Mouse (Mus musculus) liver, adult 2 months (tissue): ENCODE data around the gene Gpr161. TPM values are rescaled to one million over a fixed set of nuclear protein-coding genes. Genes with fewer than 3 reads are reported as not detected.
A peak's percentile ranks its signal among the peaks of the same experiment; 100 is the strongest.

Experiments
- DNase-seq: peaks from one replicate; pipeline ENCODE4 v3.0.0-alpha.2; 2011; ENCODE audit warnings: low read depth, low spot score; ENCODE audit errors: extremely low read depth
- H3K27ac ChIP-seq: fragments of 200-500 bp; replicated peaks from 2 replicates; pipeline ENCODE4 v1.5.1; 2012; ENCODE audit warnings: low read depth, mild to moderate bottlenecking, control low read depth, inconsistent platforms, low read length; ENCODE audit not compliant: insufficient read depth
- H3K27me3 ChIP-seq: fragments of 200-500 bp; 2 replicates; pipeline ENCODE4 v1.6.1; 2012; ENCODE audit warnings: mild to moderate bottlenecking, moderate library complexity, low read length, inconsistent platforms; ENCODE audit not compliant: control insufficient read depth, insufficient read depth
- H3K36me3 ChIP-seq: fragments of 200-500 bp; 2 replicates; pipeline ENCODE4 v1.6.1; 2012; ENCODE audit warnings: low read length, inconsistent platforms; ENCODE audit not compliant: control insufficient read depth, insufficient read depth
- H3K4me1 ChIP-seq: fragments of 200-500 bp; 2 replicates; pipeline ENCODE4 v1.6.1; 2011; ENCODE audit warnings: low read length; ENCODE audit not compliant: control insufficient read depth, insufficient read depth
- H3K4me3 ChIP-seq: fragments of 200-500 bp; 2 replicates; pipeline ENCODE4 v1.5.1; 2011; ENCODE audit warnings: low read depth, mild to moderate bottlenecking, control low read depth, low read length, moderate library complexity; ENCODE audit not compliant: insufficient read depth
- H3K79me2 ChIP-seq: fragments of 200-500 bp; 2 replicates; pipeline ENCODE4 v1.6.1; 2012; ENCODE audit warnings: inconsistent platforms, mild to moderate bottlenecking, low read length, moderate library complexity; ENCODE audit not compliant: control insufficient read depth, insufficient read depth
- H3K9ac ChIP-seq: fragments of 200-500 bp; 2 replicates; pipeline ENCODE4 v1.6.1; 2012; ENCODE audit warnings: low read depth, mild to moderate bottlenecking, control low read depth, inconsistent platforms, low read length
- CTCF ChIP-seq: fragments of 200-500 bp; IDR thresholded peaks from 2 replicates; pipeline ENCODE4 v1.5.1; 2011; ENCODE audit warnings: low read depth, low read length, control low read depth
- POLR2A ChIP-seq: fragments of 200-500 bp; IDR thresholded peaks from 2 replicates; pipeline ENCODE4 v1.6.1; 2011; ENCODE audit warnings: low read length, control low read depth; ENCODE audit not compliant: insufficient read depth; ENCODE audit errors: extremely low read depth
- WGBS: fragments of 180-500 bp; shearing (Covaris S2); methylation state at CpG from one replicate; pipeline ENCODE4 v1.1.7; 2018; 5-methylcytosine and 5-hydroxymethylcytosine counted together
- polyA plus RNA-seq: library from polyadenylated mRNA; depleted of rRNA; stranded (reverse); fragments of >200 nt; gene quantifications from 2 replicates; pipeline ENCODE4 v1.2.3, GENCODE M21; 2012
- total RNA-seq: library from RNA; depleted of rRNA; stranded (reverse); fragments of >200 nt; gene quantifications from 2 replicates; pipeline ENCODE4 v1.2.3, GENCODE M21; 2014

The Gpr161 gene
- total and polyA plus RNA-seq, 2 experiments = 0.07 to 0.09 TPM

DNA sequence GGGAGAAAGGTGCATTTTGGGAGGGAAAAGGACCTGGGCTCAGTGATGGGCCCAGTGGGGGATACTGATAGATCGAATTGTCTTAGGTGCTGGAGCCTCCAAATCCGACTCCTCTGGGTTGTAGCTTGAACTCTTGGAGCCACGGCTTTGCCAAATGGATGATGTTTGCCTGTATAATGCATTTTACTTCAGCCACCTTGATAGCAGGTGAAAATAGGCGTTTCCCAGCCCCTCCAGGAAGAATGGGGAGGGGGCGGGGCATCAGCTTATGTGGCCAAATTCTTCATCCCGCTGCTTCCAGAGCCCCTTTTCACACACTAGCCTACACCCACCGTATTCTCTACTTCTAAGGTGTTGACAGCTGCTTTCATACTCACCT is 12.6 kb upstream of the Gpr161 start:
- WGBS = 32% methylated on average over 7 of the region's 7 CpGs
- H3K27ac ChIP-seq = no peak overlapping the region
- no peak overlapping the region for H3K4me3 ChIP-seq
- no peak for TF ChIP-seq CTCF
- no peak for TF ChIP-seq POLR2A
- H3K27me3 ChIP-seq = peaks cover 16% of the 10 kb centered on the region
- H3K36me3 ChIP-seq = no peaks in the 10 kb centered on the region
- H3K4me1 ChIP-seq = no peaks in the 10 kb centered on the region; the same call in 1 of the 2 replicates
- DNase-seq = no peak
- no peak overlapping the region for H3K9ac ChIP-seq
- H3K79me2 ChIP-seq = no peaks in the 10 kb centered on the region

- no peak for DNase-seq
- H3K4me1 ChIP-seq = no peaks in the 10 kb centered on the region; the same call in 1 of the 2 replicates
- H3K4me3 ChIP-seq = no peak overlapping the region
- no peaks in the 10 kb centered on the region for H3K79me2 ChIP-seq
- peaks cover 16% of the 10 kb centered on the region for H3K27me3 ChIP-seq
- TF ChIP-seq POLR2A = no peak
- TF ChIP-seq CTCF = no peak
- no peak overlapping the region for H3K27ac ChIP-seq
- no peak overlapping the region for H3K9ac ChIP-seq
- no peaks in the 10 kb centered on the region for H3K36me3 ChIP-seq
- 83% methylated on average over 7 of the region's 7 CpGs for WGBS
Observed at GRCm38 (mm10) chr1:165284096-165284495, 11.5 kb upstream of the Gpr161 start.

DNA sequence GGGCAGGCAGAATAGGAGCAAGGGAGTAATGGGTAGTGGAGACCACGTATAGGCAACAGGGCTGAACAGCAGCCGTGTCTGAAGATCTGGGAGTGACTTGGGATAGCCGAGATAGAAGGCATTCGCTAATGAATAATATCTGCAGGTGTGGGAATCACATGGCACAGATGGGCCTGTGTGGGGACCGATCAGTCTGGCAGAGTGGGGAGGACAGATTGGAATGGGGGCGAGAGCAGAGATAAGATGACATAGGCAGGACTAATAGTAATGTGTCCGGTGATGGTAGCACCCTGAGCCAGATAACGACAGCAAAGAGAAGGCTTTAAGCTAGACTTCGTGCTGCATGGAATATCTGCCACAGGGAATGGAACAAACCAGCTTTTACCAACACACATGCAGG is 7.4 kb upstream of the Gpr161 start:
- TF ChIP-seq CTCF (no peak), POLR2A (no peak)
- no peaks in the 10 kb centered on the region for H3K36me3 ChIP-seq
- H3K4me1 ChIP-seq = no peaks in the 10 kb centered on the region
- H3K27ac ChIP-seq = no peak overlapping the region
- 0 out of 2 replicates have a peak, but pooled peaks cover under 1% of the 10 kb centered on the region for H3K27me3 ChIP-seq
- no peak overlapping the region for H3K4me3 ChIP-seq
- no peaks in the 10 kb centered on the region for H3K79me2 ChIP-seq
- no peak for DNase-seq
- H3K9ac ChIP-seq = no peak overlapping the region
- WGBS = 94% methylated on average over 9 of the region's 9 CpGs

GRCm38 (mm10) chr1:165289831-165290230 is 5.8 kb upstream of the Gpr161 start:
- WGBS = 85% methylated on average over 4 of the region's 4 CpGs
- Histone ChIP-seq H3K27ac (no peak overlapping the region), H3K4me1 (no peaks in the 10 kb centered on the region), H3K36me3 (no peaks in the 10 kb centered on the region), H3K9ac (no peak overlapping the region), H3K27me3 (no peaks in the 10 kb centered on the region), H3K4me3 (no peak overlapping the region), H3K79me2 (no peaks in the 10 kb centered on the region)
- peak; percentile 28 for DNase-seq
- TF ChIP-seq POLR2A = no peak
- peak; percentile 64 for TF ChIP-seq CTCF

- DNase-seq = no peak
- no peak overlapping the region for H3K9ac ChIP-seq
- 81% methylated on average over 6 of the region's 6 CpGs for WGBS
- no peak overlapping the region for H3K4me3 ChIP-seq
- H3K4me1 ChIP-seq = no peaks in the 10 kb centered on the region
- H3K27ac ChIP-seq = no peak overlapping the region
- no peaks in the 10 kb centered on the region for H3K36me3 ChIP-seq
- H3K27me3 ChIP-seq = no peaks in the 10 kb centered on the region
- H3K79me2 ChIP-seq = no peaks in the 10 kb centered on the region
- TF ChIP-seq CTCF (no peak), POLR2A (no peak)
Observed at GRCm38 (mm10) chr1:165291606-165292005, 4.0 kb upstream of the Gpr161 start.

GRCm38 (mm10) chr1:165301108-165301507 is 5.5 kb downstream of the Gpr161 start:
- DNase-seq = no peak
- H3K27me3 ChIP-seq = no peaks in the 10 kb centered on the region
- 79% methylated on average over 3 of the region's 3 CpGs for WGBS
- H3K27ac ChIP-seq = no peak overlapping the region
- no peaks in the 10 kb centered on the region for H3K36me3 ChIP-seq
- no peaks in the 10 kb centered on the region for H3K79me2 ChIP-seq
- TF ChIP-seq POLR2A = no peak
- H3K4me1 ChIP-seq = no peaks in the 10 kb centered on the region
- no peak overlapping the region for H3K9ac ChIP-seq
- no peak overlapping the region for H3K4me3 ChIP-seq
